Mouse (Mus musculus) hindbrain, embryonic 12.5 days (tissue): ENCODE results near the gene Cacnb4. TPM values are rescaled to one million over a fixed set of nuclear protein-coding genes. Genes with fewer than 3 reads are reported as not detected.
A peak's percentile ranks its signal among the peaks of the same experiment; 100 is the strongest.

Experiments
- ATAC-seq: fragments of 200-750 bp; cut with Nextera tagmentation; 2 replicates; pipeline ENCODE4 v1.8.0; 2017; ENCODE audit warnings: moderate TSS enrichment; ENCODE audit not compliant: low FRiP score
- H3K27ac ChIP-seq: fragments of 300-500 bp; sonication (generic); 2 replicates; pipeline ENCODE4 v1.5.1; 2016; ENCODE audit warnings: mild to moderate bottlenecking
- H3K27me3 ChIP-seq: fragments of 300-500 bp; sonication (generic); 2 replicates; pipeline ENCODE4 v1.6.1; 2016; ENCODE audit warnings: mild to moderate bottlenecking
- H3K36me3 ChIP-seq: fragments of 300-500 bp; sonication (generic); 2 replicates; pipeline ENCODE4 v1.6.1; 2016; ENCODE audit warnings: mild to moderate bottlenecking
- H3K4me1 ChIP-seq: fragments of 300-500 bp; sonication (generic); 2 replicates; pipeline ENCODE4 v1.6.1; 2016
- H3K4me2 ChIP-seq: fragments of 300-500 bp; sonication (generic); replicated peaks from 2 replicates; pipeline ENCODE4 v1.6.1; 2016; ENCODE audit warnings: mild to moderate bottlenecking
- H3K4me3 ChIP-seq: fragments of 300-500 bp; sonication (generic); 2 replicates; pipeline ENCODE4 v1.5.1; 2016; ENCODE audit warnings: mild to moderate bottlenecking
- H3K9ac ChIP-seq: fragments of 300-500 bp; sonication (generic); 2 replicates; pipeline ENCODE4 v1.6.1; 2016; ENCODE audit warnings: mild to moderate bottlenecking, moderate library complexity
- H3K9me3 ChIP-seq: fragments of 300-500 bp; sonication (generic); replicated peaks from 2 replicates; pipeline ENCODE4 v1.6.1; 2016; ENCODE audit warnings: mild to moderate bottlenecking
- WGBS: fragments of 180-500 bp; shearing (Covaris S2); methylation state at CpG from one replicate; pipeline ENCODE4 v1.1.7; 2016; 5-methylcytosine and 5-hydroxymethylcytosine counted together
- polyA plus RNA-seq: library from polyadenylated mRNA; unstranded; fragments of >200 nt; fragmentation: Nextera tagmentation; extraction: Ambion mirVana; gene quantifications from 2 replicates; pipeline ENCODE4 v1.2.1, GENCODE M21; 2016

Gene Cacnb4
- polyA plus RNA-seq, 1 experiment from 2014 or later, result 5.9 TPM

DNA sequence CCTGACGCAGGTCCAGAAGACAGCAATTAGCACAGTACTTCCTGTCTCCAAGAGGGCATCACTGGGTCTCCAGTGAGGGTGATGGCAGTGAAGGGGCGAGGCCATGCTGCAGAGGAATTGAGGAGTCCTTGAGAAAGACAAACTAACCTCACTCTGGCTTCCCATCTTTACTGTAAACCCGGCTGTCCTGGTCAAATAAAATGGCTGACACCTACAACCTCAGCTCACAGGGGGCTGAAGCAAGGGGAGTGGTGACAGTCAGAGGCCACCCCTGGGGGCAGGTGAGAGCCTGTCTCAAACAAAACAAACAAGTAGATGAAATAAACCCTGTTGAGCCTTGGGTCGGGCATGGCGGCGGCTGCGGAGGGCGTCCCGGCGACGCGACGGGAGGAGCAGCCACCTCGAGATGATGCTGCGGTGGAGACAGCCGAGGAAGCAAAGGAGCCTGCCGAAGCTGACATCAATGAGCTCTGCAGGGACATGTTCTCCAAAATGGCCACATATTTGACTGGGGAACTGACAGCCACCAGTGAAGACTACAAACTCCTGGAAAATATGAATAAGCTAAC, 57.1 kb downstream of the Cacnb4 start:
- no peaks in the 10 kb centered on the region for H3K9me3 ChIP-seq
- 64% methylated on average over 17 of the region's 17 CpGs for WGBS
- H3K4me2 ChIP-seq, result peak overlapping the region; percentile 31
- H3K4me3 ChIP-seq, result 0 out of 2 replicates have a peak overlapping the region, but pooled peaks have one; percentile 6
- 0 out of 2 replicates have a peak, but pooled peaks cover 2% of the 10 kb centered on the region for H3K27me3 ChIP-seq
- H3K4me1 ChIP-seq, result peaks cover 10% of the 10 kb centered on the region; the same call in 1 of the 2 replicates
- no peaks in the 10 kb centered on the region for H3K36me3 ChIP-seq
- ATAC-seq, result no peak
- H3K27ac ChIP-seq, result no peak overlapping the region
- no peak overlapping the region for H3K9ac ChIP-seq

DNA sequence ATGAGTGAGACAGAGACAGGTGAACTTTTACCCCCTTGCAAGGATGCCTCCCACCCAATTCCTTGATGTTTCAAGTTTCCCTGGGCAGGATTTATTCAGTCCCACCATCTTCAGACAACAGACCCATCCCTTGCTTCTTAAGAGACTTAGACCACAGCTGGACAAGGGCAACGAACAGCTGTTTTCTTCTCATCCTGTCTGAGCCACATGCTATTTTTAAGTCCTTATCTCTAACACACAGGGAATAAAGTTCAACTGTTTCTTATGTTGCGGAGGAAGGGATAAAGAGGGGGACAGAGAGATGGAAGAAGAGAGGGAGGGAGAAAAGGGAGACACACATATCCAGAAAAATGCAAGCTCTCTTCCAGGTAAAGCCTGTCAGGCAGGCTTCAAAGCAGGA, 57.8 kb downstream of the Cacnb4 start:
- Histone ChIP-seq H3K9ac (no peak overlapping the region), H3K36me3 (no peaks in the 10 kb centered on the region), H3K27me3 (0 out of 2 replicates have a peak, but pooled peaks cover 2% of the 10 kb centered on the region), H3K4me2 (no peak overlapping the region), H3K27ac (no peak overlapping the region), H3K4me3 (no peak overlapping the region), H3K4me1 (peaks cover 5% of the 10 kb centered on the region; the same call in 1 of the 2 replicates), H3K9me3 (no peaks in the 10 kb centered on the region)
- 77% methylated on average over 2 of the region's 2 CpGs for WGBS
- no peak for ATAC-seq

DNA sequence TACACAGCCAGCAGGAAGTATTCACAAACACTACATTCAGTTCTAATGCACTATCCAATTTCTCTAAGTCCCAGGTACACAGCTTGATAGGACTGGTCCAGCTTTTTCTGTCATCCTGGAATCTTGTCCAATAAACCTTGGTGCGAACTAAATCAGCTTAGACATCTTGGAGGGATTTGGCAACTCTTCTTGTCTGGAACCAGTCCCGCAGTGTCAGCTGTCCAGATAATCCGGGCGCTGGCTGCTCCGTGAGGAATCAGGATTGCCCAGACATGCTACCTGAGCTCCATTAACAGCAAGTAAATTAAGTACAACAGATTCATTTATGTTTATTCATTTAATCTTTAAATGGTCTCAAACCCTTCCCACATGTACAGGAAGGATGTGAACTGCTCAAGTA, 61.2 kb downstream of the Cacnb4 start:
- H3K4me3 ChIP-seq, result no peak overlapping the region
- WGBS, result 95% methylated on average over 5 of the region's 5 CpGs
- no peak overlapping the region for H3K4me2 ChIP-seq
- H3K36me3 ChIP-seq, result no peaks in the 10 kb centered on the region
- no peaks in the 10 kb centered on the region for H3K9me3 ChIP-seq
- H3K27ac ChIP-seq, result no peak overlapping the region
- no peak overlapping the region for H3K9ac ChIP-seq
- no peaks in the 10 kb centered on the region for H3K27me3 ChIP-seq
- no peaks in the 10 kb centered on the region for H3K4me1 ChIP-seq
- no peak for ATAC-seq

DNA sequence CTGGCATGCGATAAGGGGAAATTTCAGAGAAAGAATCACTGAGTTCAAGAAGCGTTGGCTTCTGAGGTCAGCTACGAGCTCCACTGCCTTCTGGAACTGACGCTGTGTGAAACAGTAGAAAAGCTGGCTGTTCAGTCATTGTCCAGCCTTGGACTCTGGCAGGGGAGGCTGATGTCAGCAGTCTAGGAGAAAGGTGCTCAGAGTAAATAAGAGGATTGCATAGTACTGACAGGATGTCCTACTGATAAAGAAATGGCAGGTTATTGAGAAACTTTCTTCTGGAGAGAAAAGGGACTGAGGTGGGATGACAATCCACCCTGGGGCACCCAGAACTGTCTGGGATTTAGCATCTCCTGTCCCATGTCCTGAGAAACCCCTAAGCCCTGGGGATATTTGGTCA, 62.7 kb downstream of the Cacnb4 start:
- Histone ChIP-seq H3K4me2 (no peak overlapping the region), H3K4me3 (no peak overlapping the region), H3K9me3 (no peaks in the 10 kb centered on the region), H3K9ac (no peak overlapping the region), H3K27me3 (no peaks in the 10 kb centered on the region), H3K27ac (no peak overlapping the region), H3K36me3 (no peaks in the 10 kb centered on the region), H3K4me1 (no peaks in the 10 kb centered on the region)
- no peak for ATAC-seq
- 80% methylated on average over 4 of the region's 4 CpGs for WGBS

DNA sequence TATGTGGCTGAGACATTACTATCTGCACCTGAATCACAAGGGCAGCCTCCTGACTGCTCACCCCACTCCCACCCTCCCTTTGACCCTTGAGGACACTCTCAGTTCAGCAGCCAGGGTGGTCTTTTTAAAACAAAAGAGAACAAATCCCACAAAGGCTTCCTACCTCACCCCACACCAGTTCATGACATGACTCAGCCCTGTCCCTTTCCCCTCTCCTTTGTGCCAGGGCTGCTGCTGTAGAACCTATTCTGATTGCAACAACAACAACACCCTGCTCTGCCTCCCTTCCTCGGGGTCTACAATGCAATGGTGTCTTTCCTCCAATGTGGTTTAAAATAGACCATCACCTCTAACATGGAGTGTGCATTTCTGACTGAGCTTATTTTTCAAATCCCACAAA, 67.1 kb downstream of the Cacnb4 start:
- H3K27me3 ChIP-seq, result no peaks in the 10 kb centered on the region

DNA sequence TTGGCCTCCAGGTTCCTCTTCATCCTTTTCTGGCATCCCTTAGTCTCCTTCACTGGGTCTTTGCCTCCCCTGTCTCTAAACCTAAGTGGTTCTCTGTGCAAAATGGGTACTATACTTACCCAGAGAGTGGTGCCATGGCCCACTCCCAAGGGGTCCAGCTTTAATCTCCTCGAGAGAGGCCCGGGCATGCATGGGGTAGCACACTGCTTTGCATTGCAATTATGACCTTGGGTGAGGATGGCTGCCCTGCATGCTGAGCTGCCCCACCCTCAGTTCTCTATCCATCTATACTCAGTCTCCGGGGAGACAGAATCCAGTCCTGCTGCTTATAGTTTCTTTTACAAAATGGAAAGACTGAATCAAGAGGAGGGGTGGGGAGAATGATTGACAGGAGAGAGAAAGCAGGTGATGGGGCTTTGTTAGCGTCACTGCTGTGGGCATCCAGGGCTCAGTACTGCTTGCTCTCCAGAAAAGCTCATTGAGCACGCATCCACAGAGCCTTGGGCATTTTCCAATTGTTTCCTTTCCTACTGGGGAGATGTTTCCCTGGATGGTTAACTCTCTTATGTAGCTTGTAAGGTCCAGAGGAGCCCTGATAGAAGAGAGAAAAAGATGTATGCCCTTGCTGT, 68.7 kb downstream of the Cacnb4 start:
- Histone ChIP-seq H3K27ac (no peak overlapping the region), H3K4me3 (no peak overlapping the region), H3K9ac (no peak overlapping the region), H3K4me1 (0 out of 2 replicates have a peak, but pooled peaks cover 5% of the 10 kb centered on the region), H3K27me3 (no peaks in the 10 kb centered on the region), H3K9me3 (no peaks in the 10 kb centered on the region), H3K4me2 (no peak overlapping the region), H3K36me3 (no peaks in the 10 kb centered on the region)
- peak; percentile 62; the same call in 1 of the 2 replicates for ATAC-seq
- 54% methylated on average over 5 of the region's 5 CpGs for WGBS

More for the DNA sequence above, 67.1 kb downstream of the Cacnb4 start:
- Histone ChIP-seq H3K4me3 (no peak overlapping the region), H3K9ac (no peak overlapping the region), H3K36me3 (no peaks in the 10 kb centered on the region), H3K27ac (no peak overlapping the region), H3K4me1 (0 out of 2 replicates have a peak, but pooled peaks cover 5% of the 10 kb centered on the region), H3K4me2 (no peak overlapping the region), H3K9me3 (no peaks in the 10 kb centered on the region)
- ATAC-seq, result no peak
- 43% methylated on average over 1 of the region's 1 CpGs for WGBS

DNA sequence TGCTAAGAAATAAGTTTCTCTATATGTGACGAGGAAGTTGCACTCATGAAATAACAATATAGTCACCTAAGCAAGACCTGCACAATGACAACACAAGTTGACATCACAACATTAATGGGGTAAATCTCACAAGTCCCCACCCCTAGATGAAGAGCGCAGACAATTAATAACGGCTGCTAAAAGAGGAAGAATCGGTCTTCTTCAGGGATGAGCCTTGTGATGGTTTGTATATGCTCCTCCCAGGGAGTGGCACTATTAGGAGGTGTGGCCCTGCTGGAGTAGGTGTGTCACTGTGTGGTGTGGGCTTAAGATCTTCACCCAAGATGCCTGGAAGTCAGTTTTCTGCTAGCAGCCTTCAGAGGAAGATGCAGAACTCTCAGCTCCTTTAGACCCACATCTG, 70.3 kb downstream of the Cacnb4 start:
- 92% methylated on average over 4 of the region's 4 CpGs for WGBS
- no peaks in the 10 kb centered on the region for H3K9me3 ChIP-seq

DNA sequence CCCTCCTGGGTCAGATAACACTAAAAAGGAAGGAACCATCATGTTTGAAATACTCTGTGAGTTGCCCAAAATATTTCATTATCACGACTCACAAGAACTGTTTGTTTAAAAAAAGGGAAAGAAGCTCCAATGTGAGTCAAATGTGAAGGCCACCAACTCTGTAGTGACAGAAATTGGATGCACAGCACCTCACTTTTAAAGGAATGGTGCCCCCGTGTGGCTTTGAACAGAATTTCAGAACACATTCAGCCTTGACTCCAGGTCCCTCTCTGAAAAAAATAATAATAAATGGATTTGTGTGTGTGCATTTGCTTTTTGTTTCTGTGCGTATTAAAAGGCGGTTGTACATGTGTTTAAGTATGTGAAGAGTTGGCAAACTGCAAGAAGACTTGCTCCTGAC, 71.3 kb downstream of the Cacnb4 start:
- H3K4me2 ChIP-seq, result no peak overlapping the region
- H3K27me3 ChIP-seq, result no peaks in the 10 kb centered on the region
- no peak overlapping the region for H3K27ac ChIP-seq
- peak; percentile 20; the same call in 1 of the 2 replicates for ATAC-seq
- H3K9me3 ChIP-seq, result no peaks in the 10 kb centered on the region
- no peak overlapping the region for H3K4me3 ChIP-seq
- H3K9ac ChIP-seq, result no peak overlapping the region
- H3K4me1 ChIP-seq, result 0 out of 2 replicates have a peak, but pooled peaks cover 5% of the 10 kb centered on the region
- H3K36me3 ChIP-seq, result no peaks in the 10 kb centered on the region
- WGBS, result 25% methylated on average over 4 of the region's 4 CpGs

More for the DNA sequence above, 70.3 kb downstream of the Cacnb4 start:
- Histone ChIP-seq H3K36me3 (no peaks in the 10 kb centered on the region), H3K27me3 (no peaks in the 10 kb centered on the region), H3K4me1 (0 out of 2 replicates have a peak, but pooled peaks cover 5% of the 10 kb centered on the region), H3K4me2 (no peak overlapping the region), H3K9ac (no peak overlapping the region), H3K4me3 (no peak overlapping the region), H3K27ac (no peak overlapping the region)
- ATAC-seq, result no peak

DNA sequence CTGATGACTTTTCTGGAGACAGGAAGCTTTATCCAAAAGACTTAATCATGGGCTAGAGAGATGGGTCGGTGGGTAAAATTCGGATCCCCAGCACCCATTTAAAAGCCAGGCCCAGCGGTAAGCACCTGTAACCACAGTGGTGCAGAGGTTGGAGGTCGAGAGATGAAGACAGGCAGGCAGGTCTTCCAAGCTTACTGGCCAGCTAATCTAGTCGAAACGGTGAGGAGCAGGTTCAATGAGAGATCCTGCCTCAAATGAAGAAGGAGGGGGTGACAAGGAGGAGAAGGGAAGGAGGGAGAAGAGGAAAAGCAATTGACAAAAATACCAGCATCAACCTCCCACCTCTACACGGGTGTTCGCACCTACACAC, 72.0 kb downstream of the Cacnb4 start:
- Histone ChIP-seq H3K4me1 (0 out of 2 replicates have a peak, but pooled peaks cover 5% of the 10 kb centered on the region), H3K9me3 (no peaks in the 10 kb centered on the region), H3K27me3 (no peaks in the 10 kb centered on the region), H3K27ac (no peak overlapping the region), H3K36me3 (no peaks in the 10 kb centered on the region), H3K4me3 (no peak overlapping the region), H3K4me2 (no peak overlapping the region), H3K9ac (no peak overlapping the region)
- ATAC-seq, result no peak
- WGBS, result 88% methylated on average over 8 of the region's 8 CpGs

DNA sequence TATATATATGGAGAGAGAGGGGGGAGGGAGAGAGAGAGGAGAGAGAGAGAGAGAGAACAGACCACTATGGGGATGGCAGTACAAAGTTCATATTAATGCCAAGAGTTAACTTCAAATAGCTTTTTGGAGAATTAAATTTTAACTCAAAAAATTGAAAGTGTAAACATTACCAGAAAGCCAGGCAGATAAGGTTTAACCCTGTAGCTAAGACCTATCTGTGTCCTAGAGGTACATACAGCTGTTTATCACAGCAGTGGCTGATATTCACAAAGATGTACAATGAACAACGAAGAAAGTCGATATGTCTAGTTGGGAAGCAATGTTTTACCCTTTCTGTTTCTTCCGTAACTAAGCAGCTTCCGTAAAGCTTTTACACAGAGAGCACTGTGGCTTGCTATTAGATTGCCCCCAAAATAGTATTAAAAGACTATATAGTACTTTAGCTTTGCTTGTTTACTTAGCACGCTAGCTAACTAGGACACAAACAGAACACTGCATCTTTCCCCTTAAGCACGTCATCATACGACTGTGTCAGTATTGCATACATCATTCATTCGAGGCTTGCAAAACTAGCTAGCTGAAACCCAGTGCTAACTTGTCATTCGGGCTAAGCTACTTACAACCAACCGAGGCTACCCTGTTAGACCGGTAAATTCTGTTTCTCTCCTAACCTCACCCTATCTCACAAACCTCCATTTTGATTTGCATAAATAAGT, 72.5 kb downstream of the Cacnb4 start:
- Histone ChIP-seq H3K4me1 (0 out of 2 replicates have a peak, but pooled peaks cover 5% of the 10 kb centered on the region), H3K9me3 (no peaks in the 10 kb centered on the region), H3K4me2 (no peak overlapping the region), H3K27ac (no peak overlapping the region), H3K9ac (no peak overlapping the region), H3K27me3 (no peaks in the 10 kb centered on the region), H3K36me3 (no peaks in the 10 kb centered on the region), H3K4me3 (no peak overlapping the region)
- no peak for ATAC-seq
- 91% methylated on average over 11 of the region's 11 CpGs for WGBS

DNA sequence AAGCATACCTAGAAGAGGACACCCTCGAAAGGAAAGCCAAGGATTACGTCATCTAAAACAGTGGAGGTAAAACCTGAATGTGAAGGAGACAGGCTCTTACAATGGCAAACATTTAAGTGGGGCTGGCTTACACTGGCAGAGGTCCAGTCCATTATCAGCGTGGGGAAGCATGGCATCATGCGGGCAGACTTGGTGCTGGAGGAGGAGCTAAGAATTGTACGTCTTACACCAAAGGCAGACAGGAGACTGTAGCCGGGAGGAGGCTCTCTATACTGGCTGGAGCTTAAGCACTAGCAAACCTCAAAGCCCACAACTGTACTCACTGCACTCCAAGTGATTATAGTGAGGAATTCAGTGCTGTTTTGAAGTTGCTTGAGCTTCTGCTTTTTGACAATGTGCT, 73.2 kb downstream of the Cacnb4 start:
- Histone ChIP-seq H3K9ac (no peak overlapping the region), H3K27ac (no peak overlapping the region), H3K4me3 (no peak overlapping the region), H3K4me1 (0 out of 2 replicates have a peak, but pooled peaks cover 5% of the 10 kb centered on the region), H3K36me3 (no peaks in the 10 kb centered on the region), H3K4me2 (no peak overlapping the region), H3K27me3 (no peaks in the 10 kb centered on the region), H3K9me3 (no peaks in the 10 kb centered on the region)
- no peak for ATAC-seq
- WGBS, result 83% methylated on average over 6 of the region's 6 CpGs

DNA sequence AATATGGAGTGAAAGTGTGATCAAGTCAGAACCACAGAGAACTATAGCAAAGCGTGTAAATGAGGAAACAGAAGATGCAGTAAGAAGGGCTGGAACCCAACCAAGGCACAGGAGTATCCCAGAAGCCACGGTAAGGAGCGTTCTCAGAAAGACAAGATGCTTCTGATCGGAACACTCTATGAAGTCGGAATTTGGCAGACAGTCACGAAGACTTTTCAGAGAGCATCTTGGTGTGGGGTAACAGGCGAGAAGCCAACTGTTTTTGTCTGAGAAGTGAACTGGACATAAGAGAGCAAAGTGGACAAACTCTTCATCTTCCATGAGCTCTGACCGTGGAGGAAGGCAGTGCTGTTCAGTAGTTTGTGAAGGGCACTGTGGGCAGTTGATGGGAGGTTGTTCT, 73.7 kb downstream of the Cacnb4 start:
- H3K27me3 ChIP-seq, result no peaks in the 10 kb centered on the region
- H3K4me3 ChIP-seq, result no peak overlapping the region
- H3K9me3 ChIP-seq, result no peaks in the 10 kb centered on the region
- H3K4me1 ChIP-seq, result 0 out of 2 replicates have a peak, but pooled peaks cover 1% of the 10 kb centered on the region
- no peak overlapping the region for H3K9ac ChIP-seq
- 94% methylated on average over 8 of the region's 8 CpGs for WGBS
- no peak overlapping the region for H3K4me2 ChIP-seq
- H3K36me3 ChIP-seq, result no peaks in the 10 kb centered on the region
- no peak overlapping the region for H3K27ac ChIP-seq
- no peak for ATAC-seq
